Mouse (Mus musculus) C2C12 (cell line): ENCODE data around the gene Tdrkh. TPM values are rescaled to one million over a fixed set of nuclear protein-coding genes. Genes with fewer than 3 reads are reported as not detected.

Experiments
- H3K27me3 ChIP-seq: one replicate; pipeline ENCODE4 v1.6.1; 2011; ENCODE audit not compliant: control insufficient read depth, insufficient read depth, insufficient read length
- H3K36me3 ChIP-seq: one replicate; pipeline ENCODE4 v1.6.1; 2011; ENCODE audit not compliant: control insufficient read depth, insufficient read depth
- H3K4me3 ChIP-seq: one replicate; pipeline ENCODE4 v1.5.1; 2011; ENCODE audit warnings: mild to moderate bottlenecking, control low read depth; ENCODE audit not compliant: poor library complexity, insufficient read depth, severe bottlenecking
- H3K79me2 ChIP-seq: one replicate; pipeline ENCODE4 v1.6.1; 2011; ENCODE audit not compliant: control insufficient read depth, insufficient read depth
- H3K79me3 ChIP-seq: one replicate; pipeline ENCODE4 v1.6.1; 2011; ENCODE audit warnings: low read depth, control low read depth
- H3ac ChIP-seq: one replicate; pipeline ENCODE3; 2011; ENCODE audit warnings: low read depth; ENCODE audit not compliant: control insufficient read depth, insufficient read length
- CEBPB ChIP-seq: IDR thresholded peaks from one replicate; pipeline ENCODE4 v1.6.1; 2011; ENCODE audit warnings: low read depth, mild to moderate bottlenecking, control low read depth, moderate library complexity
- CTCF ChIP-seq: IDR thresholded peaks from one replicate; pipeline ENCODE4 v1.5.1; 2011; ENCODE audit not compliant: control insufficient read depth, insufficient read depth, insufficient read length
- FOSL1 ChIP-seq: IDR thresholded peaks from one replicate; pipeline ENCODE4 v1.8.0; 2011; ENCODE audit warnings: mild to moderate bottlenecking, low read length; ENCODE audit not compliant: poor library complexity, insufficient read depth, severe bottlenecking
- MAX ChIP-seq: IDR thresholded peaks from one replicate; pipeline ENCODE4 v1.6.1; 2011; ENCODE audit warnings: mild to moderate bottlenecking, control low read depth
- MYOD1 ChIP-seq: IDR thresholded peaks from one replicate; pipeline ENCODE4 v1.6.1; 2011; ENCODE audit warnings: low read depth; ENCODE audit not compliant: control insufficient read depth, insufficient read length
- MYOG ChIP-seq: IDR thresholded peaks from one replicate; pipeline ENCODE4 v1.6.1; 2011; ENCODE audit not compliant: control insufficient read depth, insufficient read length; ENCODE audit errors: extremely low read depth
- USF1 ChIP-seq: IDR thresholded peaks from one replicate; pipeline ENCODE4 v1.6.1; 2011; ENCODE audit warnings: low read depth, mild to moderate bottlenecking, control low read depth, moderate library complexity
- polyA plus RNA-seq: library from polyadenylated mRNA; unstranded; fragments of >200 nt; fragmentation: generic; extraction: Trizol; gene quantifications from one replicate; pipeline ENCODE4 v1.2.1, GENCODE M21; 2012; ENCODE audit warnings: missing spikeins

The Tdrkh gene
- polyA plus RNA-seq, 1 experiment = 7.5 TPM

DNA sequence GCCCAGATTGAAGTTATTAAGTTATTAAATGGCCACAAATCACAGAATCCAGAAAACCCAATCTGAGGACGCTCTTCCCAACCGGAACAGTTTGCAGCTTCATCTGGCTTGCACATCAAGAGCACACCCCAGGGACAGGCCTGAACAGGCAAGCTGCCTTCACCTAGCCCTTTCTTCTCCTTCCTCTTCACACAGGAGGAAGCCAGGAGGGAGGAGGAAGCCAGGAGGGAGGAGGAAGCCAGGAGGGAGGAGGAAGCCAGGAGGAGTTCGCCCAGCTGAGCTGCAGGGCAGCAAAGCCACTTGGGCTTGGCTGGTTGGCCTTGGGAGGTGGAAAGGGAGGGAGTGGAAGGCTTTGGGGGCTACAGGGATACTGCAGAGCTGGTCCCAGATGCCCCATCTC is 55.9 kb downstream of the Tdrkh start:
- H3K79me3 ChIP-seq = no peaks in the 10 kb centered on the region
- peaks cover 3% of the 10 kb centered on the region for H3K27me3 ChIP-seq
- H3ac ChIP-seq = no peak overlapping the region
- H3K36me3 ChIP-seq = no peaks in the 10 kb centered on the region
- no peak overlapping the region for H3K4me3 ChIP-seq
- TF ChIP-seq USF1 (no peak), MYOD1 (no peak), MYOG (no peak), CEBPB (no peak), CTCF (no peak), MAX (no peak), FOSL1 (no peak)
- H3K79me2 ChIP-seq = no peaks in the 10 kb centered on the region

DNA sequence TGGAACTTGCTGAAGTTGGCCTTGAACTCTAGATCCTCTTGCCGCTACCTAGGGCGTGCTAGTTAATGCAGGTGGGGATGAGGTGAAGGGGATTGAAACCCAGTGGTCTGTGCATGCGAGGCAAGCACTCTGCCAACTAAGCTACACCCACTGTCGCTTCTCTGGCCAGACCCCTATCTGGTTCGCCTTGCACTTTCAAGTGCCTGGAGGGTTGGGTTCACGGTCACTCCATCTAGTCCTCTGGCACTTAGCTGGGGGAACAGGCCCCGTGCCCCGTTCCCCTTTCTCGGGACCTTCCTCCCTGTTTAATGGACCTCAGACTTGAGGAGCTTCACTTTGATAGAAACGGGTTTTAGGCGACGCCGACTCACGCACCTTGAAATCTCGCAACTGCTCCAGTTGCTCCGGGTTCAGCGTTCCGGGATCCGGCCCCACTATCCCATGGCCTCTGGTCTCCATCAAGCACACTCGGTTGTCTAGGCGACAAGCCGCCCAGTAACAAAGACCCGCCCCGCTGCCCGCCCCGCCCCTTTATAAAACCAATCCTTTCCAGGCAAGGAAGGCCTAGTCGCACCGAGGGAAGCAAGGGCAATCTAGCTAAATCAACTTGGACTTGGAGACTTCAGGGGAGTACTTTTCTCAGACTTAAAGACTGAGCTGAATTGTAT is 59.5 kb downstream of the Tdrkh start:
- Histone ChIP-seq H3K36me3 (no peaks in the 10 kb centered on the region), H3K4me3 (no peak overlapping the region), H3ac (no peak overlapping the region), H3K27me3 (peaks cover 3% of the 10 kb centered on the region), H3K79me3 (no peaks in the 10 kb centered on the region), H3K79me2 (no peaks in the 10 kb centered on the region)
- TF ChIP-seq CEBPB = no peak
- TF ChIP-seq MAX = no peak
- no peak for TF ChIP-seq MYOG
- TF ChIP-seq USF1 = no peak
- no peak for TF ChIP-seq MYOD1
- TF ChIP-seq FOSL1 = no peak
- no peak for TF ChIP-seq CTCF

DNA sequence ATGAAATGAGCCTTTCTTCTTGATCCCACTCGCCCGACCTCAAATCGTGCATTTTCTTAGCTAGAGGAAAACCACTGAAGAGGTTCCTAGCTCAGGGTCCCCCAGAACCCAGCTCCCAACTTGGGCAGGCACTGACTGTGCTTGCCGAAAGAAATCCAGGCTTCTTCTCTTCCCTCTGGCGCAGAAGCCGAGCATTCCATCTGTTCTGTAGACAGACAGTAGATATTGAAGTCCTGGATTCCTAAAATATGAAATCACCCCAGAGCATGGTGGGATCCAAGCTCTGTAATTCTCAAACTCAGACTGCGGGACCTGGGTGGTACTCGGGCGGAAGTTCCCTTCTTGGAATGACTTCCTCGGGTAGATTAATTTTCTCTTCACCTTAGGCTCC is 60.0 kb downstream of the Tdrkh start:
- no peaks in the 10 kb centered on the region for H3K79me3 ChIP-seq
- H3K36me3 ChIP-seq = no peaks in the 10 kb centered on the region
- TF ChIP-seq MAX (no peak), USF1 (no peak), MYOG (no peak), CTCF (no peak), MYOD1 (no peak), CEBPB (no peak), FOSL1 (no peak)
- H3K79me2 ChIP-seq = no peaks in the 10 kb centered on the region
- H3K4me3 ChIP-seq = no peak overlapping the region
- peaks cover 3% of the 10 kb centered on the region for H3K27me3 ChIP-seq
- no peak overlapping the region for H3ac ChIP-seq

DNA sequence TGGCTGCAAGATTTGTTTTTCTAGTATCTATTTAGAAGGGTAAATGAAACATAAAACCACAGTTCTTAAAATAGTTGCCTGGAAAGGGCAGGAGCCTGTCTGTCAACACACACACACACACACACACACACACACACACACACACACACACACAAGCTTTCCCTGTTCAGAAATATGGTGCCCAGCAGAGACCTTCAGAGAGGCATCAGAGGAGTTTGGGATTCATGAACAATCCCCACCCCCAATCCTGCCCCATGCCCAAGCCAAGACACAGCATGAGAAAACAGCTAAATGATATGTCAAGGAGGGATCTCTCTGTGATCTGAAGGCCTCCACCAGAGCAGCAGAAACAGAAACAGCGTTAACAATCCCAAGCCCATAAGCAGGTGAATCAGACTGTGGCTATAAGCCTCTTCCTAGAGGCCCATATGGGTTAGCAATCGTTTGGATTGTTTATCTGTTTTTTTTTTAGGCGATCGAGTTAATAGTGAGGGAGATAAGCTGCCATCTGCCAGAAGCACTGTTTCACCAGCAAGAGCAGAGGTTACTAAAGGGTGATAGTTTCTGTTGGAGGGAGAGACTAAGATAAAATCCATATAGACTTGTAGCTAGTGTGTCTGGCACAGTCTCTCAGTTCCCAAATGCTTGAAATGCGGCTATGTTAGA is 60.6 kb downstream of the Tdrkh start:
- TF ChIP-seq MAX = no peak
- TF ChIP-seq CEBPB = no peak
- TF ChIP-seq MYOG = no peak
- no peak for TF ChIP-seq FOSL1
- TF ChIP-seq CTCF = no peak
- TF ChIP-seq MYOD1 = no peak
- no peak for TF ChIP-seq USF1
- Histone ChIP-seq H3K79me2 (no peaks in the 10 kb centered on the region), H3K36me3 (no peaks in the 10 kb centered on the region), H3K4me3 (no peak overlapping the region), H3K27me3 (peaks cover 3% of the 10 kb centered on the region), H3K79me3 (no peaks in the 10 kb centered on the region), H3ac (no peak overlapping the region)

DNA sequence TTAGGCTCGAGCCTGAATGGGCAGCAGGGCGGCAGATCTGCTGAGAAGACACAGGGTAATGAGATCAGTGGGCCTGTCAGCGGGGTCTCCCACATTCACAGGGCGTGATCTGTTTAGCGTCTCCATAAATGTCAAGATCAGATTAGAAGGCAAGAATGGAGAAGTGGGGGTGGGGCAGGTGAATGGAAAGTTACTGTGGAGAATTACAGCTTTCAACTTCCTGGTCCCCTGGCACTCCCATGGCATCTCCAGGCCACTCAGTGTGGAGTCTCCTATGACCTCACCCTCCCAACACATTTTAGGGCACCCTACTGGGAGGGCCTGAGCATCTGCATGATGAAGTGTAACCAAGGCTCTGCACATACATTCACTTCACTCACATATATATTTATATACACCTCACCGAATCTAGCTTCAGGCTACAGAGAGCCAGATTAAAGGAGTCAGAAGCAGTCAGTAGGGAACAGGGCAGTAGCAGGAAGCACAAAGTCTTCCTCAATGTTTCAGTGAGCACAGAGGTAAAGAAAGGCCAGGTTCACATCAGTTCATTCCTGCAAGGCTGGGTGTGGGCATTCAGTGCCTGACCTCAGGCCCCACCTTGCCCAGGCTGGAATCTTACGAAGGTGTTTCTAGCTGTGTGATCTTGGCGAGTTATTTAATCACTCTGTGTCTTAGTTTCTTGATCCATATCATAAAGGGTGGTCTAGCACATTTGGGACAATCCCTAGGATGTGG is 63.4 kb downstream of the Tdrkh start:
- Histone ChIP-seq H3K4me3 (no peak overlapping the region), H3ac (no peak overlapping the region), H3K79me3 (no peaks in the 10 kb centered on the region), H3K36me3 (no peaks in the 10 kb centered on the region), H3K79me2 (no peaks in the 10 kb centered on the region), H3K27me3 (no peaks in the 10 kb centered on the region)
- no peak for TF ChIP-seq CTCF

DNA sequence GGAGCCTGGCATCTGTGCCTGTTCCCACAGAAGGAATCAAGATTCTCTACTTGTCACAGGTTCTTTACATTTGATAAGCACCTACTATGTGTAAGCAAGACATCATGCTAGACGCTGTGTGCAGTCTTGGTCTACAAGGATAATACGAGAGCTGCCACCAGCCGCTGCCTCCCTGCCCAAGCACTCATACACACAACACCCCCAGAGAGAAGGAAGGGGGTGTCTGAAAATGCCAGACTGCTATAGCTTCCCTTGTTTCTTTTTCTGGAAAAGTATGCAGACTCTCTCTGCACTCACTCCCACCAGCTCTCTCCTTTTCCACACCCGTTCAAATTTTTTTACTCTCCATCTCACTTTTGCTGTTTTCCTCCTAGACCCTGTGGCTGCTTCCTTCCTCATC is 64.4 kb downstream of the Tdrkh start:
- no peaks in the 10 kb centered on the region for H3K36me3 ChIP-seq
- no peaks in the 10 kb centered on the region for H3K27me3 ChIP-seq
- H3K79me3 ChIP-seq = no peaks in the 10 kb centered on the region
- no peak overlapping the region for H3K4me3 ChIP-seq
- no peak for TF ChIP-seq FOSL1
- no peak for TF ChIP-seq MYOG
- no peak for TF ChIP-seq MYOD1
- no peak for TF ChIP-seq CTCF
- no peak for TF ChIP-seq CEBPB
- TF ChIP-seq MAX = no peak
- no peak for TF ChIP-seq USF1
- H3K79me2 ChIP-seq = no peaks in the 10 kb centered on the region
- no peak overlapping the region for H3ac ChIP-seq
